In genomic region chr12:112947307-112947706, GRCm38 (mm10) we compare ENCODE assay signal across 7 mouse cellular contexts. TPM values are rescaled to one million over a fixed set of nuclear protein-coding genes. Genes with fewer than 3 reads are reported as not detected.
DNase-seq lines count a peak whose midpoint lies in the region; ATAC-seq lines count a peak whose summit lies in the region.

No protein-coding gene starts in this region.

- DNase-seq in kidney, adult 9 months, result peak; percentile 34
- no peak for DNase-seq in kidney, adult 8-10 months
- DNase-seq in ES-CJ7 (ENCODE audit: low read depth, low spot score), result peak; percentile 67
- DNase-seq in cerebellum, postnatal 25 days, result peak; percentile 59 to 72
- no peak for DNase-seq in right cerebral cortex, postnatal 14 days
- DNase-seq in yolk sac, embryonic 10.5 days (ENCODE audit: low spot score), result no peak

- ATAC-seq in megakaryocyte progenitor cell, adult 5-6 weeks (replicated peaks; ENCODE audit: poor library complexity), result peak; percentile 39

RNA-seq across cellular contexts. Expression of gene Nudt14, which starts 5.4 kb away (rescaled TPM):
- total RNA-seq in megakaryocyte progenitor cell, adult 5-6 weeks (2015), result 12.6 and 13.4 TPM in 2 replicates
- 14.8 TPM in 2 replicates for total RNA-seq in megakaryocyte progenitor cell, adult 5-6 weeks (2017)

RNA-seq across cellular contexts. Expression of gene Jag2, which starts 17.7 kb away (rescaled TPM):
- total RNA-seq in megakaryocyte progenitor cell, adult 5-6 weeks (2015), result 0.64 and 0.78 TPM in 2 replicates
- 2.4 and 4.5 TPM in 2 replicates for total RNA-seq in megakaryocyte progenitor cell, adult 5-6 weeks (2017)

RNA-seq across cellular contexts. Expression of gene Btbd6, which starts 29.0 kb away (rescaled TPM):
- total RNA-seq in megakaryocyte progenitor cell, adult 5-6 weeks (2015), result 7.7 and 9.5 TPM in 2 replicates
- total RNA-seq in megakaryocyte progenitor cell, adult 5-6 weeks (2017), result 5.2 and 6.4 TPM in 2 replicates

RNA-seq across cellular contexts. Expression of gene Brf1, which starts 53.2 kb away (rescaled TPM):
- 24.0 and 29.3 TPM in 2 replicates for total RNA-seq in megakaryocyte progenitor cell, adult 5-6 weeks (2015)
- total RNA-seq in megakaryocyte progenitor cell, adult 5-6 weeks (2017), result 27.2 and 39.0 TPM in 2 replicates

Comparison
In these comparisons a context has a peak if more than half of its experiments do, and no peak if none do; other contexts are left out.
1. DNase-seq: peak in kidney, adult 9 months (single experiment), ES-CJ7 (single experiment) and cerebellum, postnatal 25 days (2 of 2); none in kidney, adult 8-10 months (0 of 2), right cerebral cortex, postnatal 14 days (single experiment) and yolk sac, embryonic 10.5 days (single experiment).